Mouse (Mus musculus): ENCODE measurements at regions not wholly inside any gene's neighbourhood (a gene's known extent, or its start where the extent isn't known, plus 50 kb on each side); places are given as distances from the start of the nearest gene placed in this dataset.

- no peak overlapping the region for H3K4me2 ChIP-seq (replicated peaks; ENCODE audit: low read depth, low read length)
- H3K9me3 ChIP-seq (ENCODE audit: control insufficient read depth, low read depth, low read length): no peaks in the 10 kb centered on the region
- no peak overlapping the region for H3K27ac ChIP-seq (ENCODE audit: low read length)
- H3K9ac ChIP-seq (replicated peaks; ENCODE audit: low read depth, low read length): no peak overlapping the region
- H3K4me1 ChIP-seq (ENCODE audit: control insufficient read depth, insufficient read depth, low read length): no peaks in the 10 kb centered on the region
- H3K27me3 ChIP-seq (ENCODE audit: control insufficient read depth, insufficient read depth, low read length): no peaks in the 10 kb centered on the region
- WGBS: 85% methylated on average over 2 of the region's 2 CpGs
- no peak for ATAC-seq (ENCODE audit: insufficient number of reproducible peaks, insufficient read depth, low FRiP score, low read depth)
- no peak overlapping the region for H3K4me3 ChIP-seq (ENCODE audit: low read depth, low read length)
- H3K36me3 ChIP-seq (ENCODE audit: control insufficient read depth, insufficient read depth, low read length): no peaks in the 10 kb centered on the region
These were observed 284.9 kb downstream of the Hhipl2 start for GRCm38 (mm10) chr1:183702888-183703287.

- no peak for ATAC-seq (ENCODE audit: insufficient number of reproducible peaks, insufficient read depth, low FRiP score, low read depth)
- no peaks in the 10 kb centered on the region for H3K36me3 ChIP-seq (ENCODE audit: control insufficient read depth, insufficient read depth, low read length)
- H3K9me3 ChIP-seq (ENCODE audit: control insufficient read depth, low read depth, low read length): no peaks in the 10 kb centered on the region
- H3K27ac ChIP-seq (ENCODE audit: low read length): no peak overlapping the region
- no peaks in the 10 kb centered on the region for H3K27me3 ChIP-seq (ENCODE audit: control insufficient read depth, insufficient read depth, low read length)
- H3K4me3 ChIP-seq (ENCODE audit: low read depth, low read length): no peak overlapping the region
- H3K4me1 ChIP-seq (ENCODE audit: control insufficient read depth, insufficient read depth, low read length): no peaks in the 10 kb centered on the region
- WGBS: 82% methylated on average over 1 of the region's 1 CpGs
- no peak overlapping the region for H3K4me2 ChIP-seq (replicated peaks; ENCODE audit: low read depth, low read length)
- H3K9ac ChIP-seq (replicated peaks; ENCODE audit: low read depth, low read length): no peak overlapping the region
These were observed 294.9 kb downstream of the Hhipl2 start for GRCm38 (mm10) chr1:183712895-183713294.

- no peaks in the 10 kb centered on the region for H3K4me1 ChIP-seq (ENCODE audit: control insufficient read depth, insufficient read depth, low read length)
- no peak overlapping the region for H3K4me2 ChIP-seq (replicated peaks; ENCODE audit: low read depth, low read length)
- WGBS: 97% methylated on average over 1 of the region's 1 CpGs
- ATAC-seq (ENCODE audit: insufficient number of reproducible peaks, insufficient read depth, low FRiP score, low read depth): no peak
- no peaks in the 10 kb centered on the region for H3K9me3 ChIP-seq (ENCODE audit: control insufficient read depth, low read depth, low read length)
- no peaks in the 10 kb centered on the region for H3K36me3 ChIP-seq (ENCODE audit: control insufficient read depth, insufficient read depth, low read length)
- H3K4me3 ChIP-seq (ENCODE audit: low read depth, low read length): no peak overlapping the region
- no peak overlapping the region for H3K27ac ChIP-seq (ENCODE audit: low read length)
- H3K9ac ChIP-seq (replicated peaks; ENCODE audit: low read depth, low read length): no peak overlapping the region
- H3K27me3 ChIP-seq (ENCODE audit: control insufficient read depth, insufficient read depth, low read length): no peaks in the 10 kb centered on the region
These were observed 296.0 kb upstream of the Dusp10 start for GRCm38 (mm10) chr1:183717060-183717459.

- ATAC-seq (ENCODE audit: insufficient number of reproducible peaks, insufficient read depth, low FRiP score, low read depth): no peak
- H3K4me1 ChIP-seq (ENCODE audit: control insufficient read depth, insufficient read depth, low read length): no peaks in the 10 kb centered on the region
- H3K4me2 ChIP-seq (replicated peaks; ENCODE audit: low read depth, low read length): no peak overlapping the region
- H3K36me3 ChIP-seq (ENCODE audit: control insufficient read depth, insufficient read depth, low read length): no peaks in the 10 kb centered on the region
- no peak overlapping the region for H3K9ac ChIP-seq (replicated peaks; ENCODE audit: low read depth, low read length)
- no peaks in the 10 kb centered on the region for H3K27me3 ChIP-seq (ENCODE audit: control insufficient read depth, insufficient read depth, low read length)
- no peak overlapping the region for H3K27ac ChIP-seq (ENCODE audit: low read length)
- WGBS: 80% methylated on average over 2 of the region's 2 CpGs
- H3K4me3 ChIP-seq (ENCODE audit: low read depth, low read length): no peak overlapping the region
- H3K9me3 ChIP-seq (ENCODE audit: control insufficient read depth, low read depth, low read length): no peaks in the 10 kb centered on the region
These were observed 264.0 kb upstream of the Dusp10 start for GRCm38 (mm10) chr1:183749126-183749525.

GRCm38 (mm10) chr1:183754500-183754899, 258.6 kb upstream of the Dusp10 start:
- no peak overlapping the region for H3K4me3 ChIP-seq (ENCODE audit: low read depth, low read length)
- H3K9me3 ChIP-seq (ENCODE audit: control insufficient read depth, low read depth, low read length): no peaks in the 10 kb centered on the region
- no peaks in the 10 kb centered on the region for H3K36me3 ChIP-seq (ENCODE audit: control insufficient read depth, insufficient read depth, low read length)
- no peak overlapping the region for H3K27ac ChIP-seq (ENCODE audit: low read length)
- no peaks in the 10 kb centered on the region for H3K4me1 ChIP-seq (ENCODE audit: control insufficient read depth, insufficient read depth, low read length)
- H3K27me3 ChIP-seq (ENCODE audit: control insufficient read depth, insufficient read depth, low read length): no peaks in the 10 kb centered on the region
- H3K9ac ChIP-seq (replicated peaks; ENCODE audit: low read depth, low read length): no peak overlapping the region
- no peak overlapping the region for H3K4me2 ChIP-seq (replicated peaks; ENCODE audit: low read depth, low read length)
- no peak for ATAC-seq (ENCODE audit: insufficient number of reproducible peaks, insufficient read depth, low FRiP score, low read depth)
- 81% methylated on average over 4 of the region's 4 CpGs for whole genome bisulfite sequencing

GRCm38 (mm10) chr1:183756716-183757115, 256.4 kb upstream of the Dusp10 start:
- 50% methylated on average over 8 of the region's 8 CpGs for WGBS
- H3K4me1 ChIP-seq (ENCODE audit: control insufficient read depth, insufficient read depth, low read length): no peaks in the 10 kb centered on the region
- H3K4me2 ChIP-seq (replicated peaks; ENCODE audit: low read depth, low read length): no peak overlapping the region
- no peak for ATAC-seq (ENCODE audit: insufficient number of reproducible peaks, insufficient read depth, low FRiP score, low read depth)
- no peaks in the 10 kb centered on the region for H3K9me3 ChIP-seq (ENCODE audit: control insufficient read depth, low read depth, low read length)
- H3K4me3 ChIP-seq (ENCODE audit: low read depth, low read length): no peak overlapping the region
- no peaks in the 10 kb centered on the region for H3K27me3 ChIP-seq (ENCODE audit: control insufficient read depth, insufficient read depth, low read length)
- H3K9ac ChIP-seq (replicated peaks; ENCODE audit: low read depth, low read length): no peak overlapping the region
- H3K36me3 ChIP-seq (ENCODE audit: control insufficient read depth, insufficient read depth, low read length): no peaks in the 10 kb centered on the region
- H3K27ac ChIP-seq (ENCODE audit: low read length): no peak overlapping the region

- no peaks in the 10 kb centered on the region for H3K9me3 ChIP-seq (ENCODE audit: control insufficient read depth, low read depth, low read length)
- no peaks in the 10 kb centered on the region for H3K27me3 ChIP-seq (ENCODE audit: control insufficient read depth, insufficient read depth, low read length)
- no peak overlapping the region for H3K4me2 ChIP-seq (replicated peaks; ENCODE audit: low read depth, low read length)
- peak; percentile 91 for ATAC-seq (ENCODE audit: insufficient number of reproducible peaks, insufficient read depth, low FRiP score, low read depth)
- H3K36me3 ChIP-seq (ENCODE audit: control insufficient read depth, insufficient read depth, low read length): no peaks in the 10 kb centered on the region
- 53% methylated on average over 11 of the region's 11 CpGs for WGBS
- H3K27ac ChIP-seq (ENCODE audit: low read length): 0 out of 2 replicates have a peak overlapping the region, but pooled peaks have one; percentile 10
- no peak overlapping the region for H3K4me3 ChIP-seq (ENCODE audit: low read depth, low read length)
- H3K9ac ChIP-seq (replicated peaks; ENCODE audit: low read depth, low read length): no peak overlapping the region
- H3K4me1 ChIP-seq (ENCODE audit: control insufficient read depth, insufficient read depth, low read length): no peaks in the 10 kb centered on the region
These were observed 249.0 kb upstream of the Dusp10 start for GRCm38 (mm10) chr1:183763864-183764726.

GRCm38 (mm10) chr1:183772844-183773243, 240.3 kb upstream of the Dusp10 start:
- 82% methylated on average over 6 of the region's 6 CpGs for WGBS
- no peak overlapping the region for H3K9ac ChIP-seq (replicated peaks; ENCODE audit: low read depth, low read length)

GRCm38 (mm10) chr1:183780180-183780579, 232.9 kb upstream of the Dusp10 start:
- no peaks in the 10 kb centered on the region for H3K27me3 ChIP-seq (ENCODE audit: control insufficient read depth, insufficient read depth, low read length)
- H3K4me3 ChIP-seq (ENCODE audit: low read depth, low read length): no peak overlapping the region
- H3K4me1 ChIP-seq (ENCODE audit: control insufficient read depth, insufficient read depth, low read length): no peaks in the 10 kb centered on the region
- 84% methylated on average over 9 of the region's 9 CpGs for WGBS
- H3K9me3 ChIP-seq (ENCODE audit: control insufficient read depth, low read depth, low read length): no peaks in the 10 kb centered on the region
- H3K27ac ChIP-seq (ENCODE audit: low read length): no peak overlapping the region
- H3K9ac ChIP-seq (replicated peaks; ENCODE audit: low read depth, low read length): no peak overlapping the region
- 0 out of 2 replicates have a peak, but pooled peaks have one; percentile 33 for ATAC-seq (ENCODE audit: insufficient number of reproducible peaks, insufficient read depth, low FRiP score, low read depth)
- H3K36me3 ChIP-seq (ENCODE audit: control insufficient read depth, insufficient read depth, low read length): no peaks in the 10 kb centered on the region
- no peak overlapping the region for H3K4me2 ChIP-seq (replicated peaks; ENCODE audit: low read depth, low read length)

More at GRCm38 (mm10) chr1:183772844-183773243, 240.3 kb upstream of the Dusp10 start:
- Histone ChIP-seq H3K4me3 (ENCODE audit: low read depth, low read length) (no peak overlapping the region), H3K4me1 (ENCODE audit: control insufficient read depth, insufficient read depth, low read length) (no peaks in the 10 kb centered on the region), H3K4me2 (replicated peaks; ENCODE audit: low read depth, low read length) (no peak overlapping the region), H3K9me3 (ENCODE audit: control insufficient read depth, low read depth, low read length) (no peaks in the 10 kb centered on the region), H3K36me3 (ENCODE audit: control insufficient read depth, insufficient read depth, low read length) (no peaks in the 10 kb centered on the region), H3K27me3 (ENCODE audit: control insufficient read depth, insufficient read depth, low read length) (no peaks in the 10 kb centered on the region), H3K27ac (ENCODE audit: low read length) (no peak overlapping the region)
- ATAC-seq (ENCODE audit: insufficient number of reproducible peaks, insufficient read depth, low FRiP score, low read depth): no peak
